Mouse (Mus musculus): ENCODE data around the gene Zfp652. TPM values are rescaled to one million over a fixed set of nuclear protein-coding genes. Genes with fewer than 3 reads are reported as not detected.
A peak's percentile ranks its signal among the peaks of the same experiment; 100 is the strongest.

Gene Zfp652
- total and polyA plus RNA-seq, 3 experiments = 3.0 to 9.8 (median 6.2) TPM

- Histone ChIP-seq H3K4me2 (ENCODE audit: insufficient read depth, low read depth, poor library complexity, severe bottlenecking) (no peak overlapping the region), H3K4me1 (ENCODE audit: control insufficient read depth in 1 of 2, insufficient read depth in 2 of 2) (peaks cover 0 to 37% of the 10 kb centered on the region in 2 experiments; a peak in 3 of 4 replicates), H3K27ac (ENCODE audit: insufficient read depth, low read depth) (no peak overlapping the region), H3K9me3 (replicated peaks; ENCODE audit: low read length) (peaks cover 12% of the 10 kb centered on the region), H3K4me3 (replicated peaks in 1 of 3; ENCODE audit: low read depth in 2 of 3, low read length in 2 of 3, poor library complexity in 1 of 3) (no peak overlapping the region), H3K36me3 (replicated peaks in 1 of 2; ENCODE audit: control insufficient read depth in 1 of 2, insufficient read depth in 1 of 2, low read length in 1 of 2) (peaks cover 6 to 18% of the 10 kb centered on the region in 2 experiments), H3K9ac (ENCODE audit: insufficient read depth, low read depth) (no peak overlapping the region), H3K79me2 (replicated peaks; ENCODE audit: control insufficient read depth, extremely low read depth, insufficient read depth, poor library complexity, severe bottlenecking) (no peaks in the 10 kb centered on the region), H3K27me3 (replicated peaks) (peaks cover 53% of the 10 kb centered on the region)
- no peak for TF ChIP-seq MXI1 (IDR thresholded peaks at IDR 0.05; ENCODE audit: low read depth, low read length)
- TF ChIP-seq TBP (conservative IDR thresholded peaks at IDR 0.05; ENCODE audit: low read depth, low read length) = no peak
- no peak for TF ChIP-seq POLR2AphosphoS2 (IDR thresholded peaks at IDR 0.05; ENCODE audit: low read depth, low read length)
- TF ChIP-seq ETS1 (conservative IDR thresholded peaks at IDR 0.05; ENCODE audit: low read depth, low read length) = no peak
- no peak for TF ChIP-seq RAD21 (IDR thresholded peaks at IDR 0.05; ENCODE audit: low read depth, low read length)
- TF ChIP-seq MAZ (IDR thresholded peaks at IDR 0.05; ENCODE audit: low read depth, low read length) = no peak
- no peak for TF ChIP-seq CHD2 (IDR thresholded peaks at IDR 0.05; ENCODE audit: low read length)
- no peak for TF ChIP-seq CTCF (conservative IDR thresholded peaks at IDR 0.05 in 1 of 2, IDR thresholded peaks at IDR 0.05 in 1 of 2; ENCODE audit: low read depth in 2 of 2, low read length in 2 of 2)
- TF ChIP-seq RCOR1 (conservative IDR thresholded peaks at IDR 0.05; ENCODE audit: low read depth, low read length) = no peak
- TF ChIP-seq PAX5 (IDR thresholded peaks at IDR 0.05; ENCODE audit: low read length) = no peak
- no peak for TF ChIP-seq USF1 (IDR thresholded peaks at IDR 0.05; ENCODE audit: low read depth, low read length)
- no peak for TF ChIP-seq EP300 (IDR thresholded peaks at IDR 0.05; ENCODE audit: low read length)
- TF ChIP-seq JUN (IDR thresholded peaks at IDR 0.05; ENCODE audit: insufficient read depth, low read depth, low read length) = no peak
- TF ChIP-seq MAX (IDR thresholded peaks at IDR 0.05; ENCODE audit: low read length) = no peak
- TF ChIP-seq MYC (IDR thresholded peaks at IDR 0.05; ENCODE audit: low read depth, low read length) = no peak
- TF ChIP-seq UBTF (IDR thresholded peaks at IDR 0.05; ENCODE audit: low read depth, low read length) = no peak
- in situ Hi-C loops (cut with MboI; ENCODE audit: low pct_ligation_motif_present, low pct_unique_long_range_greater_than_20kb, low sequenced_read_pairs) (loop anchor here (10.0 kb wide), 1 partner anchor 119 kb away; no protein-coding TSS in a partner anchor), dilution Hi-C loops (cut with MboI; ENCODE audit: extremely low pct_ligation_motif_present, extremely low pct_unique_long_range_greater_than_20kb, low sequenced_read_pairs) (no loop called here)
- no peak for DNase-seq (ENCODE audit: extremely low read depth)
Measured at GRCm38 (mm10) chr11:95825625-95826024, 113.2 kb downstream of the Zfp652 start.

DNA sequence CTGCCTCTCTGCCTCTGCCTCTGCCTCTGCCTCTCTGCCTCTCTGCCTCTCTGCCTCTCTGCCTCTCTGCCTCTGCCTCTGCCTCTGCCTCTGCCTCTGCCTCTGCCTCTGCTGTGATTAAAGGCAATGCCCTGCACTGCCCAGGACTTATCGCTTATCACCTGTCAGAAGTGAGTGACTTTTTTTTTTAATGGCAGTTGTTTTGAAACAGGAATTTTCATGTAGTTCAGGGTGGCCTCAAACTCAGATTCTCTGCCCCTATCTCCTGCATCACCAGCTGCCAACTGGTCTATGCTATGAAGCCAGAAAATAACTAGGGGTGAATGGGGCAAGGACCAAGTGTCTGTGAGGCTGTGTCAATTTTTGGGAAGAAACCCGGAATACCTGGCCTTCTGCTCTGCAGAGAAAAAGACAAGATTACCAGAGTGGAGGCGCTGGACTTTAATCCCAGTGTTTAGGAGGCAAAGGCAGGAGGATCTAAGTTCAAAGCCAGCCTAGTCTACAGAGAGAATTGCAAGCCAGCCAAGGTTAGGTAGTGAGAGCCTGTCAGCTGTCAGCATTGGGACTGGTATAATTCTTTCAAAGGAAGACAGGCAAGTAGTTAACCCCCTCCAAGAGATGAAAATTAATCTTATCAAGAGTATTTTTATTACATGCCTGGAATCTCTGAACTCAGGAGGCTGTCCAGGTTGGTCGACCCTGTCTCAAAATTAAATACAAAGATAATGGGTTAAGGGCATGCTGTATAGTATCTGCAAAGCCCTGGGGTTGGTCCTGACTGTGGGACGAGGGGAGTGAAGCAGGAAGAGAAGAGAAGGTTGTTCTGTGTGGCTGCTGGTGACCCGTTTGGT is 114.1 kb downstream of the Zfp652 start:
- Histone ChIP-seq H3K36me3 (replicated peaks in 1 of 2; ENCODE audit: control insufficient read depth in 1 of 2, insufficient read depth in 1 of 2, low read length in 1 of 2) (peaks cover 15 to 27% of the 10 kb centered on the region in 2 experiments), H3K4me3 (replicated peaks in 1 of 3; ENCODE audit: low read depth in 2 of 3, low read length in 2 of 3, poor library complexity in 1 of 3) (no peak overlapping the region), H3K79me2 (replicated peaks; ENCODE audit: control insufficient read depth, extremely low read depth, insufficient read depth, poor library complexity, severe bottlenecking) (no peaks in the 10 kb centered on the region), H3K27me3 (replicated peaks) (peaks cover 47% of the 10 kb centered on the region), H3K27ac (ENCODE audit: insufficient read depth, low read depth) (no peak overlapping the region), H3K9me3 (replicated peaks; ENCODE audit: low read length) (peaks cover 21% of the 10 kb centered on the region), H3K4me1 (ENCODE audit: control insufficient read depth in 1 of 2, insufficient read depth in 2 of 2) (peaks cover 0 to 40% of the 10 kb centered on the region in 2 experiments; a peak in 3 of 4 replicates), H3K9ac (ENCODE audit: insufficient read depth, low read depth) (no peak overlapping the region), H3K4me2 (ENCODE audit: insufficient read depth, low read depth, poor library complexity, severe bottlenecking) (no peak overlapping the region)
- TF ChIP-seq USF2 (conservative IDR thresholded peaks at IDR 0.05; ENCODE audit: low read depth, low read length) = no peak
- 0 out of 2 replicates have a peak, but pooled peaks have one; percentile 26 for TF ChIP-seq MAFK (IDR thresholded peaks at IDR 0.05; ENCODE audit: insufficient replicate concordance, low read length)
- in situ Hi-C loops (cut with MboI; ENCODE audit: low pct_ligation_motif_present, low pct_unique_long_range_greater_than_20kb, low sequenced_read_pairs) (loop anchor here (10.0 kb wide), 1 partner anchor 118 kb away; no protein-coding TSS in a partner anchor), dilution Hi-C loops (cut with MboI; ENCODE audit: extremely low pct_ligation_motif_present, extremely low pct_unique_long_range_greater_than_20kb, low sequenced_read_pairs) (no loop called here)
- no peak for DNase-seq (ENCODE audit: extremely low read depth)

Data from CH12.LX (cell line).